Mouse (Mus musculus) liver, embryonic 11.5 days (tissue): Measurements from ENCODE around the gene Hsd17b13. TPM values are rescaled to one million over a fixed set of nuclear protein-coding genes. Genes with fewer than 3 reads are reported as not detected.

Experiments
- ATAC-seq: fragments of 200-750 bp; cut with Nextera tagmentation; replicated peaks from 2 replicates; pipeline ENCODE4 v1.8.0; 2017; ENCODE audit warnings: moderate number of reproducible peaks, mild to moderate bottlenecking, moderate TSS enrichment, moderate library complexity; ENCODE audit not compliant: low FRiP score
- DNase-seq: peaks from one replicate; pipeline ENCODE4 v3.0.0-alpha.2; 2017; ENCODE audit warnings: low spot score
- H3K27ac ChIP-seq: fragments of 300-500 bp; sonication (generic); 2 replicates; pipeline ENCODE4 v1.5.1; 2014; ENCODE audit warnings: mild to moderate bottlenecking, low read depth, low read length, control low read depth
- H3K27me3 ChIP-seq: fragments of 300-500 bp; sonication (generic); replicated peaks from 2 replicates; pipeline ENCODE4 v1.6.1; 2014; ENCODE audit warnings: low read length, mixed read lengths; ENCODE audit not compliant: control insufficient read depth, insufficient read depth
- H3K36me3 ChIP-seq: fragments of 300-500 bp; sonication (generic); 2 replicates; pipeline ENCODE4 v1.6.1; 2014; ENCODE audit warnings: mild to moderate bottlenecking, low read length, moderate library complexity, mixed read lengths; ENCODE audit not compliant: control insufficient read depth, insufficient read depth
- H3K4me1 ChIP-seq: fragments of 300-500 bp; sonication (generic); replicated peaks from 2 replicates; pipeline ENCODE4 v1.6.1; 2014; ENCODE audit warnings: low read length, mixed read lengths; ENCODE audit not compliant: control insufficient read depth, insufficient read depth
- H3K4me2 ChIP-seq: fragments of 300-500 bp; sonication (generic); 2 replicates; pipeline ENCODE4 v1.6.1; 2014; ENCODE audit warnings: mild to moderate bottlenecking, control low read depth, moderate library complexity
- H3K4me3 ChIP-seq: fragments of 300-500 bp; sonication (generic); 2 replicates; pipeline ENCODE4 v1.5.1; 2014; ENCODE audit warnings: low read depth, low read length, control low read depth
- H3K9ac ChIP-seq: fragments of 300-500 bp; sonication (generic); 2 replicates; pipeline ENCODE4 v1.6.1; 2014; ENCODE audit warnings: low read depth, low read length, control low read depth
- H3K9me3 ChIP-seq: fragments of 300-500 bp; sonication (generic); 2 replicates; pipeline ENCODE4 v1.6.1; 2016; ENCODE audit warnings: low read length, inconsistent platforms, mixed read lengths; ENCODE audit not compliant: control insufficient read depth
- WGBS: fragments of 180-500 bp; shearing (Covaris S2); extraction: QIAGEN DNeasy Blood & Tissue Kit; methylation state at CpG from one replicate; pipeline ENCODE4 v1.1.7; 2014; 5-methylcytosine and 5-hydroxymethylcytosine counted together
- polyA plus RNA-seq: library from polyadenylated mRNA; unstranded; fragments of >200 nt; fragmentation: Nextera tagmentation; extraction: Ambion mirVana; gene quantifications from 2 replicates; pipeline ENCODE4 v1.2.1, GENCODE M21; 2014

The Hsd17b13 gene
- polyA plus RNA-seq, 1 experiment from 2014 or later, result 0.32 TPM

- H3K9me3 ChIP-seq, result no peaks in the 10 kb centered on the region
- no peak overlapping the region for H3K9ac ChIP-seq
- H3K36me3 ChIP-seq, result no peaks in the 10 kb centered on the region
- no peak for ATAC-seq
- no peaks in the 10 kb centered on the region for H3K4me1 ChIP-seq
- H3K27ac ChIP-seq, result no peak overlapping the region
- H3K4me2 ChIP-seq, result no peak overlapping the region
- DNase-seq, result no peak
- no peaks in the 10 kb centered on the region for H3K27me3 ChIP-seq
- no peak overlapping the region for H3K4me3 ChIP-seq
- 71% methylated on average over 6 of the region's 6 CpGs for WGBS
Observed at GRCm38 (mm10) chr5:103923101-103923500, 54.1 kb downstream of the Hsd17b13 start.

GRCm38 (mm10) chr5:103922436-103922835 lies 54.8 kb downstream of the Hsd17b13 start:
- no peak for DNase-seq
- no peak overlapping the region for H3K9ac ChIP-seq

GRCm38 (mm10) chr5:103919497-103919896 lies 57.7 kb downstream of the Hsd17b13 start:
- Histone ChIP-seq H3K4me2 (no peak overlapping the region), H3K27me3 (no peaks in the 10 kb centered on the region), H3K9me3 (no peaks in the 10 kb centered on the region), H3K4me3 (no peak overlapping the region), H3K4me1 (no peaks in the 10 kb centered on the region), H3K9ac (no peak overlapping the region), H3K36me3 (no peaks in the 10 kb centered on the region), H3K27ac (no peak overlapping the region)
- 57% methylated on average over 4 of the region's 4 CpGs for WGBS
- no peak for DNase-seq
- no peak for ATAC-seq

More at GRCm38 (mm10) chr5:103922436-103922835, 54.8 kb downstream of the Hsd17b13 start:
- no peaks in the 10 kb centered on the region for H3K9me3 ChIP-seq
- H3K36me3 ChIP-seq, result no peaks in the 10 kb centered on the region
- no peaks in the 10 kb centered on the region for H3K27me3 ChIP-seq
- no peak overlapping the region for H3K4me2 ChIP-seq
- H3K27ac ChIP-seq, result no peak overlapping the region
- ATAC-seq, result no peak
- H3K4me3 ChIP-seq, result no peak overlapping the region
- H3K4me1 ChIP-seq, result no peaks in the 10 kb centered on the region
- 81% methylated on average over 5 of the region's 5 CpGs for WGBS

- no peak for DNase-seq
- H3K9me3 ChIP-seq, result no peaks in the 10 kb centered on the region
- H3K4me2 ChIP-seq, result no peak overlapping the region
- ATAC-seq, result no peak
- no peak overlapping the region for H3K4me3 ChIP-seq
- H3K9ac ChIP-seq, result no peak overlapping the region
- H3K36me3 ChIP-seq, result no peaks in the 10 kb centered on the region
- H3K27me3 ChIP-seq, result no peaks in the 10 kb centered on the region
- 75% methylated on average over 3 of the region's 3 CpGs for WGBS
- no peaks in the 10 kb centered on the region for H3K4me1 ChIP-seq
- no peak overlapping the region for H3K27ac ChIP-seq
Observed at GRCm38 (mm10) chr5:103918233-103918632, 59.0 kb downstream of the Hsd17b13 start.

DNA sequence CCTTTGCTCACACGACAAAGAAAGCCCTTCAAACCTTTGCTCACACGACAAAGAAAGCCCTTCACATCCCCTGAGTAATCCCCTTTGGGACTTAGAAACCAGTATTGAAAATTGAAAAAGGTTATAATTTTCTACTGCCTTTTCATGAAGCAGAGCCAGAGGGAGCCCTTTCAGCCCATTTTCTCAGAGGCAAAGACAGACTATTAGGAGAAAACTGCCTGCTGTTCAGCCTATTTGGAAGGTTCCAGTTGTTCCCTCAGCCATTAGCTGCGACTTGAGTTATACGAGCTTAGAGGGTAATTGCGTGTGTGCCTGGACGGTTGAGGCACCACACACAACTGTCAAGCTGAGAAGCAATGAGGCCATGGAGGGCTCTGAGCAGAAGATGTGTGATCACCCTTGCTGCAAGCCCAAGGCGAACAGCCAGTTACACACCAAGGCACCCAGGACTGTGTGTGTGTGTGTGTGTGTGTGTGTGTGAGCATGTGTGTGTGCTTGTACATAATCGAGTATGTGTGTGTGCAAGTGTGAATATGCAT lies 59.8 kb downstream of the Hsd17b13 start:
- ATAC-seq, result no peak
- H3K4me2 ChIP-seq, result no peak overlapping the region
- no peaks in the 10 kb centered on the region for H3K27me3 ChIP-seq
- no peaks in the 10 kb centered on the region for H3K36me3 ChIP-seq
- no peak overlapping the region for H3K9ac ChIP-seq
- H3K4me3 ChIP-seq, result no peak overlapping the region
- no peaks in the 10 kb centered on the region for H3K4me1 ChIP-seq
- no peaks in the 10 kb centered on the region for H3K9me3 ChIP-seq
- H3K27ac ChIP-seq, result no peak overlapping the region
- no peak for DNase-seq
- 71% methylated on average over 8 of the region's 8 CpGs for WGBS

DNA sequence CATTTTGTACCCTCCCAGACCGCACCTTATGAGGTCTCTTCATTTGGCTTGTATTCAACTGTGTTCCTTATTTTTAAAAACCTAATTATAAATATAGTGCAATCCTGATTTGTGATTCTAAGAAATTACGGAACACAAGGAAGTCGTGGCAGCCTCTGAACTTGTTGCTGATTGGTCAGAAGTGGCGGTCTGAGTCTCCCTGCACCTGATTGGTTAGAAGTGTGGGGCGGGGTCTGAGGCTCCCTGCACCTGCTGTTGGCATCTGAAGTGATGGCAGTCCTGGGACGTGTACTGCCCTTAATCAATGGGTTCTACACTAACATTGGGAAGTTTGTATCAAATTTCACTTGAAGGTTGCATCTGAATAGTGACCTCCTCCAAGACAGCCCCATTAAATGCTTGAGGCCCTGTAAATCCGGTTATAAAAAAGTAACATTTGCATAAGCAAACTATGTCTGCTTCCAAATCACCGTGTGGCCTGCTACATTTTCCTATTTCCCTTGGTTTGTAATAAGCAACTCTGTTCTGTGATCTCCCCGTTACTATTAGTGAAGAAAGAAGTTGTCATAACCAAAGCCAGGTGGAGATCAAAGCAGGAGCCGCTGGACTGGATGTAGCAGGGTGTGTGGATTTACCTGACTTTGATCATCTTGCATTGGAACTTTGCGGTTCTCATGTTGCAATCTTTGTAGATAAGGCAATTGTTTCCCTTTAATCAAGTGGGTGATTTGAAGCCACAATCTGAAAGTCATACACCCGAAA lies 60.4 kb downstream of the Hsd17b13 start:
- Histone ChIP-seq H3K4me1 (no peaks in the 10 kb centered on the region), H3K4me3 (no peak overlapping the region), H3K4me2 (no peak overlapping the region), H3K27me3 (no peaks in the 10 kb centered on the region), H3K9me3 (no peaks in the 10 kb centered on the region), H3K9ac (no peak overlapping the region), H3K36me3 (no peaks in the 10 kb centered on the region), H3K27ac (no peak overlapping the region)
- ATAC-seq (no peak), DNase-seq (no peak)
- 59% methylated on average over 12 of the region's 12 CpGs for WGBS

- Histone ChIP-seq H3K4me3 (no peak overlapping the region), H3K27ac (no peak overlapping the region), H3K4me1 (no peaks in the 10 kb centered on the region), H3K9ac (no peak overlapping the region), H3K9me3 (no peaks in the 10 kb centered on the region), H3K27me3 (no peaks in the 10 kb centered on the region), H3K36me3 (no peaks in the 10 kb centered on the region), H3K4me2 (no peak overlapping the region)
- ATAC-seq (no peak), DNase-seq (no peak)
- 58% methylated on average over 11 of the region's 11 CpGs for WGBS
Observed at GRCm38 (mm10) chr5:103914335-103915226, 62.6 kb downstream of the Hsd17b13 start.

- no peaks in the 10 kb centered on the region for H3K36me3 ChIP-seq
- H3K4me3 ChIP-seq, result no peak overlapping the region
- 24% methylated on average over 4 of the region's 4 CpGs for WGBS
- DNase-seq, result no peak
- no peak overlapping the region for H3K27ac ChIP-seq
- H3K27me3 ChIP-seq, result no peaks in the 10 kb centered on the region
- ATAC-seq, result no peak
- no peaks in the 10 kb centered on the region for H3K4me1 ChIP-seq
- no peak overlapping the region for H3K4me2 ChIP-seq
- no peak overlapping the region for H3K9ac ChIP-seq
- no peaks in the 10 kb centered on the region for H3K9me3 ChIP-seq
Observed at GRCm38 (mm10) chr5:103913150-103913549, 64.1 kb downstream of the Hsd17b13 start.
